Mouse (Mus musculus): ENCODE measurements at regions not wholly inside any gene's neighbourhood (a gene's known extent, or its start where the extent isn't known, plus 50 kb on each side); places are given as distances from the start of the nearest gene placed in this dataset.

DNA sequence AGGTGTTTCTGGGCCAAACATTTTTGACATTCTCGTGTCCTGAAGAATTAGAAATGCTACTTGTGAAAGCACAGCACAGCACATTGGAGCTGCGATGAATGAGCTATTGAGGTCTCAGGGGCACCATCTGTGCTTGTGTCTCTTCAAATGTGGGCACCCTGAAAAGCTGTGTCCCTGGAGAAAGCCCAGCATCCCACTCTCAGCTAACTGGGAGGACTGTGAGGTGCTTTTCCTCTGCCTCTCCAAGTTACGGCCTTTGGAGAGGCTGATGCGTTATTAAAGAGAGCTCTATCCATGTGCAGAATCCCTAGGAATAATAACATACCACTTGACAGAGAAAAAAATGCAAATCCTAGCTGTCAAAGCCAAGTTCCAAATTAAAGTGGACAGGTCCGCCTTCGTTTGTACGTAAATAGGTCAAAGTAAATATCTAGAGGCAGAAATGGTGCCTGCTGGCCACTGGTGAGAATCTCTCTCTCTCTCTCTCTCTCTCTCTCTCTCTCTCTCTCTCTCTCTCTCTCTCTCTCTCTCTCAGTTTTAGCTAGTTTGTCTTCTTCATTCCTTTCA, 397.3 kb upstream of the Mmadhc start:
- Histone ChIP-seq H3K4me1 (ENCODE audit: control insufficient read depth, insufficient read depth, low read length) (0 out of 2 replicates have a peak, but pooled peaks cover 3% of the 10 kb centered on the region), H3K27ac (ENCODE audit: insufficient read depth, low read length) (no peak overlapping the region), H3K4me3 (ENCODE audit: insufficient read depth, low read length) (no peak overlapping the region)
- TF ChIP-seq POLR2A (IDR thresholded peaks at IDR 0.05; ENCODE audit: low read depth, low read length) (no peak), CTCF (IDR thresholded peaks at IDR 0.05; ENCODE audit: borderline replicate concordance, insufficient read depth, low read length) (no peak)

DNA sequence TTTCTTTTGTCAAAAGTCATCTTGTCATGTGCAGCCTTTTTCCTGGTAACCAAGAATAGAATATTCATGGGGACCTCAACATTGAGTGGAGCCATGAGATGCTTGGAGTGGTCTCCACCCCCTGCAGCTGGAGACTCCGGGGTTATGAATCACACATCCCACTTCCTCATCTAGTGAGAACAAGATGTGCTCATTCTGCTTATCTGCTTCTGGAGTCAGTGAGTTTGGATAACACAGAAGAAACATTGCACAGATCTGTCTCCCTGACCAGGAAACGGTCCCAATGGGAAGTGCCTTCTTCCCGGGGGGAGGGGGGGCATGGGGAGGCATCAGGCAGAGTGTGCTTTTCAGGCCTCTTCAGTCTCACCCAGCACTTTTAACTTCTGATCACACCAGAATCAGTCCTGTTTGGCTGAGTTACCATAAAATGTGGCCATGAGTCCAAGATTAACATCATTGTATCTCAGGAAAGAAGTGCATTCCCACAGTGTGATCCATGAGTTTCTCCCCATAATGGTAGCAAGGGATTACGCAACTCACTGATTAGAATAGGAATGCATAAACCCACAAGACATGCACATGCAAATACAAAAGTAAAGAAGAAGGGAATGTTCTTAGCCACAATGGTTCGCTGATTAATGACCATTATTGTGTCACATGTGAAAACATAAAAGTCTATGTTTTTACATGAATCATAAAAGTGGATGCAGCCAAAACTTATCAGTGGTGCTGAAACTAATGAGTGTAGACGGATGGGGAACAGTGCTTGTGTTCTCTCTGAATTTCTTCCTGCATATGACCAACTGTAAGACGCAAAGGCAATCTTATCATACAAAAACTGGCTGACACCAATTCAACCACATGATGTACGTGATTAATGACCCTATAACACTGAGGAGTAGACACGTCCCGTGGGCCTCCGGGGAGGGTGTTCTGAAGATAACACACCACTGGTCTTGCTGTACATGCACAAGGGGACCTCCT, 393.8 kb upstream of the Mmadhc start:
- Histone ChIP-seq H3K27ac (ENCODE audit: insufficient read depth, low read length) (peak overlapping the region; percentile 81), H3K4me1 (ENCODE audit: control insufficient read depth, insufficient read depth, low read length) (0 out of 2 replicates have a peak, but pooled peaks cover 3% of the 10 kb centered on the region), H3K4me3 (ENCODE audit: insufficient read depth, low read length) (no peak overlapping the region)
- TF ChIP-seq POLR2A (IDR thresholded peaks at IDR 0.05; ENCODE audit: low read depth, low read length), result 0 out of 2 replicates have a peak, but pooled peaks have one; percentile 8
- TF ChIP-seq CTCF (IDR thresholded peaks at IDR 0.05; ENCODE audit: borderline replicate concordance, insufficient read depth, low read length), result no peak

DNA sequence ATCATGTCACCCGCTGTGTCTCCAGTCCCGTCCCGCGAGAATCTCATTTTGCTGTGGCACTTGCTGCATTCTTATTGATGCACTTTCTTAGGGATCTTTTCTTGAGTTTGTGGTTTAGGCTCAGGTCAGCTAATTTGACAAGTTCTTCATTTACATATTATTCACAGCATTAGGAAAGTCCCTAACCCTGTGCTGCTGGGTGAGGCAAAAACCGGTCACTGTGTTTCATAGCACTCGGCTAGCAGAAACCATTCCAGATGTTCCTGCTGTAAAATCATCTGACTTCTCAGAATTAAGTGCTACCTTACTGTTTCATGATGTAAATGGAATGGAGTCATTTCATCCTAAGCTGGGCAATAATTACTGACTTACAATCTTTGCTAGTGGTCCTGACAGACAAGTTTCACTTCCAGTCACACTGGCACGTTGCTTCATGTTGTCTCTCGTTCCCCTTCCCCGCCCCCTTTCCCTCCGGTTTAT, 391.1 kb upstream of the Mmadhc start:
- TF ChIP-seq POLR2A (IDR thresholded peaks at IDR 0.05; ENCODE audit: low read depth, low read length) (no peak), CTCF (IDR thresholded peaks at IDR 0.05; ENCODE audit: borderline replicate concordance, insufficient read depth, low read length) (no peak)
- Histone ChIP-seq H3K27ac (ENCODE audit: insufficient read depth, low read length) (peak overlapping the region; percentile 32; the same call in 1 of the 2 replicates), H3K4me3 (ENCODE audit: insufficient read depth, low read length) (no peak overlapping the region), H3K4me1 (ENCODE audit: control insufficient read depth, insufficient read depth, low read length) (0 out of 2 replicates have a peak, but pooled peaks cover 3% of the 10 kb centered on the region)

DNA sequence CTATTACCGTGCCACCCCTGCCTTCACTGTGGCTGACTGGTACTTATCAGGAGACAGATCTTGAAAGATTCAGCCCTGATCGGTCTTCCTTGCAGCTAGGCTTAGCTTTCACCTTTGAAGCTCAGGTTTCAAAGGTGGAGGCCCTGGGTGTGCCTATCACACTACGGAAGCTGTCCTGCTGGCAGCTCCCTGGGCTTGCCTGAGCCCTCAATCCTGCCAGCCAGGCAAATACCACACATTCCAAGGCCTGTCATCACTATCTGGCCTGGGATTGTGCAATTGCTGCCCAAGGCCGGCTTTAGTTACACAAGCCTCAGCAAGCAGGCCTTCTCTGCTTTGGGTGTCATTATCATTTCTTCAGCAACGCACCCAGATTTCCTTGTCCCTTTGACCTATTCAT, 390.6 kb upstream of the Mmadhc start:
- peak overlapping the region; percentile 32; the same call in 1 of the 2 replicates for H3K27ac ChIP-seq (ENCODE audit: insufficient read depth, low read length)
- H3K4me1 ChIP-seq (ENCODE audit: control insufficient read depth, insufficient read depth, low read length), result 0 out of 2 replicates have a peak, but pooled peaks cover 3% of the 10 kb centered on the region
- H3K4me3 ChIP-seq (ENCODE audit: insufficient read depth, low read length), result no peak overlapping the region
- TF ChIP-seq POLR2A (IDR thresholded peaks at IDR 0.05; ENCODE audit: low read depth, low read length) (no peak), CTCF (IDR thresholded peaks at IDR 0.05; ENCODE audit: borderline replicate concordance, insufficient read depth, low read length) (no peak)

DNA sequence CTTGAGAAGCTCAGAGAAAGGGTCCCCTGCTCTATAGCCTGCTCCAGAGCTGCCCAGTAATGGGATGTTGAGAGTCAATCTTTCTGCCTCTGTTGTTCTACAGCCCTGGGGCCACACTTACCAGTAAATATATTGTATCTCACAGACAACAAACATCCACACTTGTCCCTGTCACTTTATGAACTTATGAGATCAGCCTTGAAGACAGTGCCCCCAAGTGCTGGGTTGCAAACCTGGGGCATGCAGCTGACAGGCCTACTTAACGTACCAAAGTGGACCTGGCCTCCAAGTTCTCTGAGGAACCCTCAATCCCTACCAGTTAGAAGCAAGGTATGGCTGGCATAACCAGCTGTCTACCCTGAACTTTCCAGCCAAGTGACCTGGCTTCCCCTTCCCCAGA, 380.9 kb upstream of the Mmadhc start:
- TF ChIP-seq CTCF (IDR thresholded peaks at IDR 0.05; ENCODE audit: borderline replicate concordance, insufficient read depth, low read length) (no peak), POLR2A (IDR thresholded peaks at IDR 0.05; ENCODE audit: low read depth, low read length) (no peak)

DNA sequence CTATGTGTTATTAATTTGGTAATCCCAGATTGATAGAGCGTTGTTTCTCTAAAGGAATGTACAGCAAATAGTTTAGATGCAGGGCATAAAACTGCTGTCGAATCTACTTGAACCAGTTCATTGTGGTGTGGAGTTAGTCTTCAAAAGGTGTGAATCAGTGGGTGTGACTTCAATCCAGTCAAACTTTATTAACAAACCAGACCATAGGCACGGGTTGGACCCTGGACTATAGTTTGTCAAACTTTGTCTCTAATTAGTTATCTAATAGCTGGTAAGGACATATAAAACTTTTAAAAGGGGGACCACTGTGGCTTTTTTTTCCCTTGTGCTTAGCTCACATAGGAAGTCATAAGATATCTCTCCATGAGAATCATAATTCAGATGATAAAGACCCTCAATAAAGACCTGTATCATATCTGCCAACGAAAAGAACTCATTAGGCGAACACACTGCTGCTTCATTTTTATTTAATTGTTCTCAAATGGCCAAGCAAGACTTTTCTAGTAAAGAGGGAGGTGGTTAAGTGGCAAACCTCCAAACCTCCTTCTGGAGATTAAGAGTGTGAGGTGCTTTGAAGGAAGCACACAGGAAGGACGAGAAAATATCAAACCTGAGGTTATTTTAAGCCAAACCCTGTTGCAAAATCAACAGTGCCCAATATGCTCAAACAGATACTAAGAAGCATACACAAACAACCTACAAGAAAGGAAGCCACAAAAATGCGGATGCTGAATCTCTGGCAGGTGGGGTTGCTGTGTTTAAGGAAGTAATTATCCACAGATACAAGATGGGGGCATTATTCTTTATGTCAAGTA, 379.3 kb upstream of the Mmadhc start:
- Histone ChIP-seq H3K4me1 (ENCODE audit: control insufficient read depth, insufficient read depth, low read length) (no peaks in the 10 kb centered on the region), H3K27ac (ENCODE audit: insufficient read depth, low read length) (no peak overlapping the region), H3K4me3 (ENCODE audit: insufficient read depth, low read length) (no peak overlapping the region)
- TF ChIP-seq POLR2A (IDR thresholded peaks at IDR 0.05; ENCODE audit: low read depth, low read length) (no peak), CTCF (IDR thresholded peaks at IDR 0.05; ENCODE audit: borderline replicate concordance, insufficient read depth, low read length) (no peak)

More for the DNA sequence above, 380.9 kb upstream of the Mmadhc start:
- Histone ChIP-seq H3K4me1 (ENCODE audit: control insufficient read depth, insufficient read depth, low read length) (no peaks in the 10 kb centered on the region), H3K4me3 (ENCODE audit: insufficient read depth, low read length) (no peak overlapping the region), H3K27ac (ENCODE audit: insufficient read depth, low read length) (no peak overlapping the region)

DNA sequence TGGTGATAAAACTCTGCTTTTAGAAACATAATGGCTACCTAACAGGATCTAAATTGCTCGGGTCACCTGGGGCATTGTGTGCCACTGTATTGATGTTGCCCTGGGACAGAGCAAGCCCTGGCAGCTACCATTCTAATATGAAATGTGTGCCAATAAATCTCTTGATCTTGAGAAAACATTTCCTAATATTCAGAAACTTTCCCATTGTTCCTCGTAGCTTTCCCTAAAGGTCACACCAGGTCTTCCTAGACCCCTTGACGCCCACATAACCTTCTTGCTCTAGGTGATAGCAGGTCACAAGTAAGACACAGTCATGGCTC, 378.2 kb upstream of the Mmadhc start:
- H3K4me1 ChIP-seq (ENCODE audit: control insufficient read depth, insufficient read depth, low read length), result no peaks in the 10 kb centered on the region
- TF ChIP-seq CTCF (IDR thresholded peaks at IDR 0.05; ENCODE audit: borderline replicate concordance, insufficient read depth, low read length) (no peak), POLR2A (IDR thresholded peaks at IDR 0.05; ENCODE audit: low read depth, low read length) (no peak)
- H3K4me3 ChIP-seq (ENCODE audit: insufficient read depth, low read length), result no peak overlapping the region

DNA sequence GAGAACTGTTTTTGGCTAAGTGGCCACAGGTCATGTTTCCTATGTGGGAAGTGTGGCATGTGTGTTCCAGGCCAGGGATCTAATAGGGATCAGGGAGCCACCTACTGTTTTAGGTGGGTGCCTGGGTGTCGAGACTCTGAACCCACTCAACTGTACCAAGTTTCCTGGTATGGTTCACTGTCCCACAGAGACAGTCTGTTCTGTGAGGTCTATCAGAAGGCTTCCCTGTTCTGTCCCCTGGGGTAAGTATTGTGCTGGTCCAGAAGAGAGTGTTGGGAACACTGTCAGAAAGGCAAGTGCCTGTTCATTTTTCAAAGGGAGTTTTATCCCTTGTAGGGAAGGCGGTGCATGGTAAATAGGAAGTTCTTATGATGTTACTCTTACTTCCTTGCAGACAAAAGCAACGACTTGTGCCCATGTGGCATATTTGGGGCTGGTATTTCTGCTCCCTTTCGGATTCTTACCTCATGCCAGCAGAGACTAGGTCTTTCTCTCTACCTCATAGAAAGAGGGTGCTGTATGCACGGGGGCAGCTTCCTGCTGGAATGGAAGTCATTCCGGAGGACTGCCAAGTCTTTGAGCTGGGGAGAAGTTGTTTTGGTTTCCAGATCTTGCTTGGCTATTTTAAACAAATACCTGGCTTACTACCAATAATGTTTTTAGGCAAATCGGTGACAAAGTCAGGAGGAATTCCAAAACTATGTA, 377.7 kb upstream of the Mmadhc start:
- Histone ChIP-seq H3K4me3 (ENCODE audit: insufficient read depth, low read length) (no peak overlapping the region), H3K4me1 (ENCODE audit: control insufficient read depth, insufficient read depth, low read length) (no peaks in the 10 kb centered on the region), H3K27ac (ENCODE audit: insufficient read depth, low read length) (no peak overlapping the region)
- TF ChIP-seq CTCF (IDR thresholded peaks at IDR 0.05; ENCODE audit: borderline replicate concordance, insufficient read depth, low read length), result no peak
- TF ChIP-seq POLR2A (IDR thresholded peaks at IDR 0.05; ENCODE audit: low read depth, low read length), result no peak

More for the DNA sequence above, 378.2 kb upstream of the Mmadhc start:
- no peak overlapping the region for H3K27ac ChIP-seq (ENCODE audit: insufficient read depth, low read length)

DNA sequence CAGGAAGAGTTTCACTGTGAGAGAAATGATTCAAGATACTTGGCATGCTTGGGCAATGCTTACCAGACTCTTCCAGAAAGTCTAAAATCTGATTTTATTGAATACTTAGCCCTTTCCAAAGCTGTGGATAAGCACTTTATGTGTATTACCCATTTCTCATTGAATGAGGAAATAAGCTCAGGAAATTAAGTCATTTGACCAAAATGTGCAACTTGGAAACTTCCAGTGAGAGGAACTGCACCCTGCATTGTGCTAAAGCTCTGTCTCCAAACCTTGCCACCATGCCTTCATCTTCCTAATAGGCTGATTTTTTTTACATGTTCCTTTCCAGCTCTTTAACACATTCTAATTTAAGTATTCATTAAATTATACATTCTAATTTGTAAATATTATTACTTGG, 372.7 kb upstream of the Mmadhc start:
- TF ChIP-seq CTCF (IDR thresholded peaks at IDR 0.05; ENCODE audit: borderline replicate concordance, insufficient read depth, low read length) (no peak), POLR2A (IDR thresholded peaks at IDR 0.05; ENCODE audit: low read depth, low read length) (no peak)
- Histone ChIP-seq H3K4me3 (ENCODE audit: insufficient read depth, low read length) (no peak overlapping the region), H3K27ac (ENCODE audit: insufficient read depth, low read length) (no peak overlapping the region), H3K4me1 (ENCODE audit: control insufficient read depth, insufficient read depth, low read length) (no peaks in the 10 kb centered on the region)
